Mouse (Mus musculus) layer of hippocampus, postnatal 10 days (tissue): ENCODE measurements around the gene Tas2r110. TPM values are rescaled to one million over a fixed set of nuclear protein-coding genes. Genes with fewer than 3 reads are reported as not detected.

ENCODE experiments used
- DNase-seq, 2 experiments: peaks; one replicate each; pipeline ENCODE4 v3.0.0; 2021; ENCODE audit warnings: low spot score in 2 of 2
- long read RNA-seq: library from polyadenylated mRNA; stranded (forward); transcript quantifications from one replicate; pipeline ENCODE4 v2.0.0, GENCODE M21; 2023
- total RNA-seq, 2 experiments: library from RNA; stranded (reverse); gene quantifications; 2 replicates each; pipeline ENCODE4 v1.2.3; 2021

The Tas2r110 gene
- not detected for total RNA-seq
- long read RNA-seq, result 0 reads

GRCm38 (mm10) chr6:132867708-132868107 is at the start of gene Tas2r110:
TSS of gene Tas2r110 (plus strand) at chr6:132868008.
- DNase-seq, result no peak

GRCm38 (mm10) chr6:132846842-132847241 is 21.0 kb upstream of the Tas2r110 start, which contains the start of gene Tas2r123:
TSS of gene Tas2r123 (plus strand) at chr6:132847142.
- DNase-seq, result no peak

- DNase-seq, result no peak
Measured at GRCm38 (mm10) chr6:132855138-132855537, 12.7 kb upstream of the Tas2r110 start, which contains the start of gene Tas2r116. TSS of gene Tas2r116 (plus strand) at chr6:132855438.

GRCm38 (mm10) chr6:132892711-132893110 is 24.9 kb downstream of the Tas2r110 start, which contains the start of gene Tas2r113:
TSS of gene Tas2r113 (plus strand) at chr6:132893011.
- no peak for DNase-seq

GRCm38 (mm10) chr6:132909351-132909750 is 41.5 kb downstream of the Tas2r110 start, which contains the start of gene Tas2r125:
TSS of gene Tas2r125 (plus strand) at chr6:132909651.
- no peak for DNase-seq

Other genes with a start within 250 kb of the Tas2r110 start
- gene A630073D07Rik, start 216.5 kb upstream of the Tas2r110 start, total RNA-seq, result not detected
- not detected for gene Tas2r120, start 211.1 kb upstream of the Tas2r110 start, total RNA-seq
- gene Tas2r121, start 167.0 kb upstream of the Tas2r110 start, total RNA-seq, result not detected
- gene Tas2r122, start 156.1 kb upstream of the Tas2r110 start, total RNA-seq, result not detected
- gene Tas2r115, start 130.0 kb upstream of the Tas2r110 start, total RNA-seq, result not detected
- not detected for gene Tas2r124, start 113.3 kb upstream of the Tas2r110 start, total RNA-seq
- gene Tas2r102, start 105.9 kb upstream of the Tas2r110 start, total RNA-seq, result not detected
- gene Tas2r136, start 89.8 kb upstream of the Tas2r110 start, total RNA-seq, result not detected
- gene Tas2r117, start 65.2 kb upstream of the Tas2r110 start, total RNA-seq, result not detected
- not detected for gene Tas2r123, start 20.9 kb upstream of the Tas2r110 start, total RNA-seq
- gene Tas2r116, start 12.6 kb upstream of the Tas2r110 start, total RNA-seq, result not detected
- not detected for gene Tas2r113, start 25.0 kb downstream of the Tas2r110 start, total RNA-seq
- not detected for gene Tas2r125, start 41.6 kb downstream of the Tas2r110 start, total RNA-seq
- gene Tas2r129, start 83.1 kb downstream of the Tas2r110 start, total RNA-seq, result not detected
- not detected for gene Tas2r131, start 89.9 kb downstream of the Tas2r110 start, total RNA-seq
- not detected for gene Tas2r109, start 113.0 kb downstream of the Tas2r110 start, total RNA-seq
- not detected for gene Tas2r103, start 169.1 kb downstream of the Tas2r110 start, total RNA-seq
- gene Tas2r140, start 187.8 kb downstream of the Tas2r110 start, total RNA-seq, result not detected
- 10 to 100 TPM; 60.8 to 63.8 TPM for gene Smim10l1, start 236.9 kb downstream of the Tas2r110 start, total RNA-seq